Mouse (Mus musculus): ENCODE data around the gene Gm38393. TPM values are rescaled to one million over a fixed set of nuclear protein-coding genes. Genes with fewer than 3 reads are reported as not detected.

Gm38393 gene
- polyA plus RNA-seq, 1 experiment from 2014 or later, result 3.2 TPM

Other genes with a start within 250 kb of the Gm38393 start
- gene Snurf, start within 50 bp of the Gm38393 start, polyA plus RNA-seq (2015; fragmentation: Nextera tagmentation; extraction: Ambion mirVana), result 725 and 842 TPM in 2 replicates
- gene Snrpn, start 135.2 kb upstream of the Gm38393 start, polyA plus RNA-seq (2015; fragmentation: Nextera tagmentation; extraction: Ambion mirVana), result 1,040 and 1,196 TPM in 2 replicates

Data from hindbrain, embryonic 16.5 days (tissue).